Mouse (Mus musculus) testis, adult 2 months (tissue): ENCODE measurements at regions not wholly inside any gene's neighbourhood (a gene's known extent, or its start where the extent isn't known, plus 50 kb on each side); places are given as distances from the start of the nearest gene placed in this dataset.

Source experiments
- CTCF ChIP-seq: fragments of 200-500 bp; IDR thresholded peaks from 2 replicates; pipeline ENCODE4 v1.5.1; 2012; ENCODE audit warnings: low read depth, mild to moderate bottlenecking, inconsistent platforms, low read length, moderate library complexity; ENCODE audit not compliant: control insufficient read depth, insufficient read depth, insufficient replicate concordance
- POLR2A ChIP-seq: fragments of 200-500 bp; IDR thresholded peaks from 2 replicates; pipeline ENCODE4 v1.6.1; 2012; ENCODE audit warnings: low read depth, mild to moderate bottlenecking, inconsistent platforms, low read length, moderate library complexity; ENCODE audit not compliant: control insufficient read depth

GRCm38 (mm10) chr13:34481461-34481860 lies 136.5 kb upstream of the Slc22a23 start:
- no peak for TF ChIP-seq CTCF
- TF ChIP-seq POLR2A, result no peak
